Mouse (Mus musculus): ENCODE measurements around the gene Rassf1.

Gene Rassf1

GRCm38 (mm10) chr9:107551117-107551889, at the start of gene Rassf1:
TSS of gene Rassf1 (plus strand) at chr9:107551555.
- no peak for DNase-seq

- DNase-seq = peak; percentile 93
These were observed 49.1 kb upstream of the Rassf1 start for GRCm38 (mm10) chr9:107502131-107502846.

GRCm38 (mm10) chr9:107504662-107505537, 46.5 kb upstream of the Rassf1 start:
- DNase-seq = no peak

- DNase-seq = no peak
These were observed 43.1 kb upstream of the Rassf1 start for GRCm38 (mm10) chr9:107508266-107508665.

- no peak for DNase-seq
These were observed 40.8 kb upstream of the Rassf1 start for GRCm38 (mm10) chr9:107510384-107511100.

- DNase-seq = no peak
These were observed 39.9 kb upstream of the Rassf1 start for GRCm38 (mm10) chr9:107511436-107511835.

- DNase-seq = no peak
These were observed 39.0 kb upstream of the Rassf1 start for GRCm38 (mm10) chr9:107512326-107512725.

- DNase-seq = peak; percentile 85
These were observed 36.9 kb upstream of the Rassf1 start for GRCm38 (mm10) chr9:107514303-107514955.

GRCm38 (mm10) chr9:107520331-107520730, 31.0 kb upstream of the Rassf1 start:
- no peak for DNase-seq

- no peak for DNase-seq
These were observed 30.2 kb upstream of the Rassf1 start for GRCm38 (mm10) chr9:107521190-107521589.

GRCm38 (mm10) chr9:107521711-107522399, 29.5 kb upstream of the Rassf1 start:
- no peak for DNase-seq

- DNase-seq = no peak
These were observed 29.0 kb upstream of the Rassf1 start for GRCm38 (mm10) chr9:107522400-107522711.

GRCm38 (mm10) chr9:107526198-107527026, 24.9 kb upstream of the Rassf1 start:
- peak; percentile 56 for DNase-seq

GRCm38 (mm10) chr9:107533791-107534407, 17.5 kb upstream of the Rassf1 start, which contains the start of gene Tmem115:
TSS of gene Tmem115 (plus strand) at chr9:107533945.
- peak; percentile 96 for DNase-seq

GRCm38 (mm10) chr9:107534408-107535202, 16.8 kb upstream of the Rassf1 start:
- peak; percentile 66 for DNase-seq

- DNase-seq = peak; percentile 67
These were observed 13.1 kb upstream of the Rassf1 start for GRCm38 (mm10) chr9:107538231-107538630.

- DNase-seq = no peak
These were observed 12.6 kb upstream of the Rassf1 start for GRCm38 (mm10) chr9:107538711-107539110.

- peak; percentile 62 for DNase-seq
These were observed 11.4 kb upstream of the Rassf1 start for GRCm38 (mm10) chr9:107539940-107540339.

GRCm38 (mm10) chr9:107540420-107540819, 10.9 kb upstream of the Rassf1 start:
- DNase-seq = peak; percentile 39

Measured in cerebellum, adult 11-12 months (tissue).